Mouse (Mus musculus): Measurements from ENCODE around the gene Gigyf1.
A peak's percentile ranks its signal among the peaks of the same experiment; 100 is the strongest.

The Gigyf1 gene

DNA sequence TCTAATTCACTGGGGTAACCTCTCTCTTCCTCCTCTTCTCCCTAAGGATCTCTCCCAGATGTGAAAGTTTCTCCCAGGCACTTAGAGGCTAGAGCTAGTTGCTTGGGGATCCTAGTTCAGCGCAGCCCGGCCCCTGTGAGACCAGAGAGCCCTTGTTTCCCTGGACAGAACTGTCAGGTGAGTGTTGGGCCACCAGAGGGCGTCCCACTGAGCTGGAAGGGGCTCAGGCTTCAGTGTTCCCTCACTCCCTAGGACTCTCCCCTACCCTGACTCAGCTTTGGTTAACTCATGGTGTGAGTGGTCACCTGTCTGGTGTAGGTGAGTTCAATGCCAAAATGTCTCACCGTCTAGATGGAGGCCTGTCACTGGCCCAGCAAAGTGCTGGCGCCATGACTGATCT lies at the start of gene Gigyf1:
Gene Gigyf1, plus strand, starts transcription at position 113 of the 400 bp plus-strand sequence.
- no peak for DNase-seq (ENCODE audit: low spot score in 2 of 2)

DNA sequence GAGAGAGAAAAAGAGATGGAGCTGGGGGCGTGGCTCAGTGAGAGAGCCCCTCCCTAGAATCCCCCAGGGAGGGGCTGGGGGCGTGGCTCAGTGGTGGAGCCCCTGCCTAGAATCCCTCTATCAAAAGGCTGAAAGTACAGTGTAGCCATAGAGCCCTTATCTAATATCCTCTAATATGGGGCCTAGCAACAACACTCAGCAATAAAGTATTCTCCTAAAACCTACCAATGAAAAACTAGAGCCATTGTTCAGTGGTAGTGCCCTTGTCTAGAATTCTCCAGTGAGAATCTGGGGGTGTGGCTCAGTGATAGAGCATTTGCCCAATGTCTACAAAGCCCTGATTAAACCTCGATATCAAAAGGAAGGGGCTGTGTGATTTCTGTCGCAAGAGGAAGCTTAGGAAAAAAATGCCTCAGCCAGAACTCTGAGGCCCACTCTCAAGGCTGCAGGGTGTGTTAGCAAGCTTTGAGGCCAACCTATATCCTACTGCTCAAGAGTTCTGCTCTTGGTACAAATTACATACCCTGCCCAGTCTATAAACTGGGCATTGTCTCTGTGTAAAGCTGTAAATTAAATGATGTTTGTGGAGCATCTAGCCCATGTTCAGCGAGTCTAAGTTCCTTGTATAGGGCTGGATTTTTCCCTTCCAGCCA lies 46.0 kb upstream of the Gigyf1 start:
- no peak for DNase-seq (ENCODE audit: low spot score in 2 of 2)

DNA sequence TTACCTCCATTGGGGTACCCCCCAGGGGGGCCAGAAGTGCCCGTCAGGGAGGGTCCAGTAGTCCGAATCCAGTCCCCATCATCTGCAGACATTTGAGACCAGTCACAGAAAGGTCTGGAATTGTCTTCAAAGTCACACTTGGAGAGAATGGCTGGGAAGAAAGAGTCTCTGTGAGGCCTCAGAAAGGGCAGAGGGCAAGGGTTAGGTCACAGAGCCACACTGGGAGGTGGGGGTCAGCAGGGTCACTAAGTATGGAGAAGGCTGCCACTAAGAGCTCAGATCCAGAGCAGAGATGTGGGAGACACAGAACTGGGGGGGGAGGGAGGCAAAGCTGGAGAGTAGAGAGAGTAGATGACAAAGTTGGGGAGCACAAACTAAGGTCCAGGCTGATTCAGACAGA lies 44.0 kb upstream of the Gigyf1 start:
- DNase-seq (ENCODE audit: low spot score in 2 of 2): no peak

DNA sequence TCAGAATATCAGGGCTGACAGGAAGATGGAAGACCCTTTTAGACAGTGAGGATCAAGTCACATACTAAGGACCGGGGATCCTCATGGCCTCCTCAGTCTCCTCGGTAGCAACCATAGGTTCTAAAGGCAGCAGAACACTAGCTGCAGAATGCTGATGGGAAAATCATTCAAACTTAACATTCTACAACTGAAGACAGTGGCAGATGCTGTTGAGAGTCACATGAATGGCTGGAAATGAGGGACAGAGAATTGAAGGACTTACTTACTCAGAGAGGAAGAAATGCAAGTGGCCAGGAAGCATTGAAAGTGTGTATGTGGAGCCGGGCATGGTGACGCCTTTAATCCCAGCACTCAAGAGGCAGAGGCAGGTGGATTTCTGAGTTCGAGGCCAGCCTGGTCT lies 41.4 kb upstream of the Gigyf1 start, which contains the start of gene Zan:
Gene Zan, minus strand, starts transcription at position 101 of the 400 bp plus-strand sequence.
- DNase-seq (ENCODE audit: low spot score in 2 of 2): no peak

DNA sequence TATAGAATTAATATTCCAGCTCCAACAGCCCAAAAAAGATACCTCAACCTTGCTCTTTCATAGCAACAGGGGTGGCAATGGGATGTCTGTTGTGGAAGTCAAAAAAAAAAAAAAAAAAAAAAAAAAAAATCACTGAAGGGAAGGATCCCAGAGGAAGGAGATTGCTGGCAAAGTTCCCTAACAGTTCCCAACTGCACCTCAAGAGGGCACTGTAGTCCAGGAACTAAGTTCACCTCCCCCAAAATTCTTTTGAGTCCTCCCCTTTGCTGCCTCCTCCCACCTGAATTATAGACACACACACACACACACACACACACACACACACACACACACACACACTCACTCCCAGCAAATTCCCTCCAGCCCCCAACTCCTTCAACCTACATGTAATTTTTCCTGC lies 37.2 kb upstream of the Gigyf1 start:
- DNase-seq (ENCODE audit: low spot score in 2 of 2): peak; percentile 53 to 86

DNA sequence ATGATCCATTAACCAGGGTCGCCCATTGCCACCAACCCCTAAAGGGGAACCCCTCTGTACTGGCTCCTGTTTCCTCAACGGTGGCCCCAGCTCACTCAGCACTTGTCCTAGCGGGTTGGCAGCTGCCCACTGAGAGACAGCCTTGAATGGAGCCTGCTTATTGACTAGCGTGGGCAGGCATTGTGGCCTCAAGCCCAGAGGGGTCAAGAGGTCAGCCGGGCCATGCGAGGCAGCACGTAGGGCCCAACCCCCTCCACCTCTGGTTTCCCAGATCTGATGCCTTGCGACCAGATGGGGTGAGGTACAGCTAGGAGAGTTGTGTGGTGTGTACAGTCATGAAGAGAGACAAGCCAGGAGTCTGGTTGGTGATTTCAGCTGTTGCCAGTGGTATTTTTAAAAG lies 36.5 kb upstream of the Gigyf1 start:
- DNase-seq (ENCODE audit: low spot score in 2 of 2): no peak

DNA sequence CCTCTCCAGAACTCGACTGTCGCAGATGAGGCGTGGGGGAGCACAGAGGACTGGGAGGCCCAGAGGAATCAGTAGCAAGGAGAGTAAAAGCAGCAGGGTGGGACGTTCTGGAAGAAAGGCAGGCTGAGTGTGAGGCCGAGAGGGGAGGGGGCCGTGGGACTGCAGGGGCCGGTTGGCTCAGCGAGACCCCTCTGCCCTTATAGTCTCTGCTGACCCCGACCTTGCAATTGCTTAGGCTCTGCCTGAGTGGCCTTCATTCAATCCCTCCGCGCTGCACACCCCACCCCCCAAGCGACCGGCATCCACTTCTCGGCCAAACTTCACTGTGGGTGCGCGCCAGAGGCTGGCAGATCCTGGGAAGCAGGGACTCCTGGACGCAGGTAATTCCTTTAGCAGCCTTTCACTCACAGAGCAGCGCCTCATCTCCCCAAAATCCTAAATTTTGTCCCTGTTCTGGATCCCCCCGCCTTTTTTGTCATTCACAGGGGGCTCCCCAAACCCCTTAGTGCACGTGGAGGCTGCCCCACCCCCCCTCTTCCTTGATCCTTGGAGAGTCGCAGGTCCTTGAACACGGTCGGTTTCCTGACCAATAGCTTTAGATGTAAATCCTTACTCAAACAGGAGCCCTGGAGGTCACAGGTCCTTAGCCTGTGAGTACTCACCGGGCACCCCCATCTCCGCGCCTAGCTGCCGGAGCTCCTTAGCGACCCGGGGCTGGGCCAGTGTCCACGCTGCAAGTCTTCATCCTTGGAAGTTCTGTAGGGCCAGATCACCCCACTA lies 33.1 kb upstream of the Gigyf1 start:
- DNase-seq (ENCODE audit: low spot score in 2 of 2): no peak

DNA sequence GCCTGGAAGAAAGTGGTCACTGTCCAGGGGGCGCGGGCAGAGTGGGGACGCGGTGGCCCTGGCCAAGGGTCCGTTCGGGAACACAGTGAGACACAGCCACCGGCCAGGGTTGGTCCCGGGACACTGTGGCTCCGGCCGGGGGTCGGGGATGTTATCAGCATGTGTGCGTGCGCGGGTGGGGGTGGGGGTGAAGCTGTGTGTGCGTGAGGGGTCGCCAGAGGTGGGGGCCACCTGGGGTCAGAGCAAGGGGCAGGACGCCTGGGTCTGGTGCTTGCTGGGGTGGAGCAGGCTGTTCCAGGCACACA lies 32.5 kb upstream of the Gigyf1 start:
- DNase-seq (ENCODE audit: low spot score in 2 of 2): no peak

DNA sequence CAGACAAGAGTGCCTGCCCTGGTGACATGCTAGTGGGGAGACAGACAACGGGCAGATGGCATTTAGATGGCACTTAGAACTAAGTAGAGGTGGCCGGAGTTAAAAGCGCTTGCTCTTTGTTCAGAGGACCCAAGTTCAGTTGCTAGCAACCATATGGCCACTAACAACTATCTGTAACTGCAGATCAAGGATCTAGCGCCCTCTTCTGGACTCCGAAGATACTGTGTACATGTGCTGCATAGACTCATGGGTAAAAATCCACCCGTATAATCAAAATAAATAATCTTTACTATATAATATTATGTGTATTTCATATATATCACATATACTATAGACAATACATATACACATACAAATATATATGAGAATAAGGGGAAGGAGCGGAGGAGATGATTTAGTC lies 30.7 kb upstream of the Gigyf1 start:
- DNase-seq (ENCODE audit: low spot score in 2 of 2): no peak

DNA sequence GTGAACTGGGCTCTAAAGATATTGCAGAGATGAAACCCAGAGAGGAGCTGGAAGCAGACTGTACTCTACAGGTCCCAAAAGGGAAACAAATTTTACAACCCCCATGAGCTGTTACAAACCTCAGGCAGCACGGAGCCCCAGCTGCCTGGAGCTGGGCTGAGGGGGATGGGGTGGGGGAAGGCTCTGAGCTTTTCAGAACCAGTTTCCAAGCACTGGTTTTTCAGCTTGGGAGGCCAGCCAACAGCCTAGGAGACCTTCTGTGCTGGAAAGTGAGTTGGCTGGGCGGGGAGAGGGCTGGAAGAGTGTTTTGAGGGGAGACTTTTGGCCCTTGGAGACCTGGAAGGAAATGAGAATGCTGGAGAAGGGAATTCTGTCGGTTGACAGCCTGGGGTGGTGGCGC lies 26.8 kb upstream of the Gigyf1 start:
- DNase-seq (ENCODE audit: low spot score in 2 of 2): peak in 1 of 2 experiments; percentile 36

DNA sequence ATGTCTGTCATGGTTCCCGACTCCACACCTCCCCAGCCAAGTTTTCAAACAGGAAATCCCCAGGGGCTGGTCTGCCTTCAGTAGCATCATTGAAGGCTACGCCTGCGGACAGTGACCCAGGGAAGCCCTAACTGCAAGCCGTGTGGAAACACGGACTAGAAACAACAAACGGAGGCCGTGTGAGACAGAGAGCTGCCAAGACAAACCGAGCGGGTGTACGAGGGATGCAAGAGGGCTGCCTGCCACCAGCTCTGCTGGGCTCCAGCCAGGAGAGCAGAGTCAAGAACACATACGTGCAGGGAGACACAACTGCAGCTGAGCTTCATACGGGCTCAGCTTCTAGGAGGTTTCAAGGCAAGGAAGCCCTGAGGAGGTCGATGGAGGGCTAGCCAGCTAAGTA lies 24.5 kb upstream of the Gigyf1 start:
- no peak for DNase-seq (ENCODE audit: low spot score in 2 of 2)

DNA sequence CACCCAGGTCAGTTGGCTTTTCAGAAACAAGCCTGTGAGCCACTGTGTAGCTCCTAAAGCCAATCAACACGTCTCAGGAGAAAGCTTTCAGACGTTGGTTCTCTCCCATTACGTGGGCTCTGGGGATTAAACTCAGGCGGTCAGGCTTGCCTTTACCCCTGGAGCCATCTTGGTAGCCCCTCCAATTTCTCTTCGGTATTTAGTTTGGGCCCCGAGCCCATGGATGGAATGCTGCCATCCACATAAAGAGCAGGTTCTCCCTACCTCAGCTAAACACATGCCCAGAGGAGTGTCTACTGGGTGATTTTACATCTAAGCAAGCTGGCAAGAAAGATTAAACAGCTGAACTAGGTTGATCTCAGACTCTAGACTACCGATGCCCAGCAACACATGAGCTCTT lies 18.2 kb upstream of the Gigyf1 start:
- no peak for DNase-seq (ENCODE audit: low spot score in 2 of 2)

DNA sequence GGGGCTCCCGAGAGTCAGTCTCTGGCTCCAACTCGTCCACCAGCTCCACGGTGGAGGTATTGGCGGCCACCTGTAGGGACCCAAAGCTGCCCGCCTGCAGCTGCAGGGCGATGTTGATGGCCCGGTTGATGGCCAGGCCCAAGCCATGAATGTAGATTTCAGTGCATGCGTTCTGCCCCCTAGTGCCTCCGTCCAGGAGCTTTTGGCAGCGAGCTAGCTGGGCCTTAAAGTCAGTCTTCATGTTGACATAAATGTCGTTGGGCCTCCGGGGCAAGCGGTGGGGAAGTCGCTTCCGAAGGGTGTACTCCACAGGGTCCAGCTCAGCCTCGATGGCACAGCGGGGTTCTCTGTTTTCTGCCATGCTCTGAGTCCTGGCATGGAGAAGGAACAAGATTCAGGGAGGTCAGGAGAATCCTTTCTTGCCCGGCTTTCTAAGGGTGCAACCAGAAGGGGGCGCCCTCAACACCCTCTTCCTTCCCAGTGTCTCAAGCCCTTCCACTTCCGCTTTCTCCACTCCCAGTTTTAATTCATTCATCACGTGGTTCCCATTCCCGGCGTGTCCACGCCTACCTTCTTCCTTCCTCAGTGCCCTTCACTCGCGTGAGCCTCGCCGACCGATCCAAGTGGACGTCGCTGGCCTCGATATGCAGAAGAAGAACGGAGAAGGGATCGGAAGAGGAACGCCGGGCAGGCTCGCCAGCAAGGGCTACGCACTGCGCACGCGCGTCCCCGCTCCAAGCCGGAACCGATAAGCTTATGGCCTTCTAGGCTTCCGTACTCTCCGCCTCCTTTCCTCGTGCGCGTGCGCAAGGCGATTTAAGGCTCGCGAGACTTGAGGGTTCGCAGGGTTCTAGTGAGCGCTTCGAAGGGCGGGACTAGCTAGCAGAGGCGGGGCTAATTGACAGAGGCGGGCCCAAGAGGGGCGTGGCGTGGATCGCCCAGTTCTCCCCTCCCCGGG lies 16.4 kb upstream of the Gigyf1 start, which contains the start of gene Pop7:
Gene Pop7, minus strand, starts transcription at position 810 of the 958 bp plus-strand sequence.
- peak; percentile 98 to 99 for DNase-seq (ENCODE audit: low spot score in 2 of 2)

DNA sequence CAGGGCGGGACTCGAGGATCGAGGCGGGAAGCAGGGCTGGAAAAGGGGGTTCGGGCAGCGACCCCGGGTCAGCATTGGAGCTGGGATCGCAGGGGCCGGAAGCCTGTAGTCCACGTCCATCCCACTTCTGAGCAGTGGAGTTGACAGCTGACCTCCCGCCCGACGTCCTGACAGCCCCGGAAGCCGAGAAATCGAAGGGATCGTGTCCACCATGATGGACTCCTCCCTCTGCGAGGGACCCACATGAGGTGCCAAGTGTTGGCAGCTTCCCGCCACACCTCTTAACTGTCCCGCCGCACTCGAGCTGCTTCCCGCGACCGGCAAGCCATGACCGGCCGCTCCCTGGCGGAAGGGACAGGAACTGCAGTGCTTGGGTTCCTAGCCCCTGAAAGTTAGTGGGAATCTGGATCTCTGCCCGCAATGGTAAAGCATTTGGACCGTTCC lies 15.7 kb upstream of the Gigyf1 start:
- DNase-seq (ENCODE audit: low spot score in 2 of 2): peak; percentile 76 to 89

DNA sequence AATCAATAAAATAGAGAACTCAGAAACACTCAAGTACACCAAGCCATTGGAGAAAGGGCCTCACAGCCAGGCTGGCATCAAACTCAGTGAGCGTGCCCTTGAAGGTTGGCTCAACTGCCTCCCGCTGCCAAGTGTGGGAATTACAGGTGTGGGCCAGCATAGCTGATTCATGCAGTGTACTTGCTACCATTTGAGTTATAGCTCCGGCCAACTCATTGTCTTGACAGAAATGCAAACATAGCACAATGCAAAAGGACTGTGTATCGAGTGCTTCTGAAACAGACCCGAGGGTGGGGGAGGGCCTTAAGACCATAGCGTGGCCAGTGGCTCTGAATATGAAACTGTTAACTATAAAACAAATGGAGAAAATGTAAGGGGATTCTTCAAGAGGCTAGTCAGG lies 14.3 kb upstream of the Gigyf1 start:
- DNase-seq (ENCODE audit: low spot score in 2 of 2): no peak

DNA sequence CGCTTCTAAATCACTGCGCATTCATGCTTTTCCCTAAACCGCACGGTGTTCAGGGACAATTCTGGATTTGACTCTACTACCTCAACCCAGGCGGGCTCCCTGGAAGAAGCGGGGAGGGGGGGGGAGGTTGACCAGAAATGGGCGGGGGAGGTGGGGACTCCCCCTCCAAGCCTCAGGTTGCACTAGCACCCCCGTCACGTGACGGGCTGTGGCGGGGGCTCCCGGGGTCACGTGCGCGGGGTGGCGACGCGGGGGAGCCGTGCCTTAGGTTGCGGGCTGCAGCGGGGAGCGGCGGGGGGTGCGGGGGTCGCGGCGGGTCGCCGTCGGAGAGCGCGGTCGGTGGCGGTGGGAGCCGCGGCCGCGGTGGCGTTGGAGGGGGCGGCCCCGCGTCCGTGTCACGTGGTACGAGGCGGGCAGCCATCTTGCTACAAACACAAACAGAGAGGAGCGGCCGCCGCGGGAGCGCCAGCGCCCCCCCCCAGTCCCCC lies 8.3 kb upstream of the Gigyf1 start:
- peak; percentile 66 to 80 for DNase-seq (ENCODE audit: low spot score in 2 of 2)

DNA sequence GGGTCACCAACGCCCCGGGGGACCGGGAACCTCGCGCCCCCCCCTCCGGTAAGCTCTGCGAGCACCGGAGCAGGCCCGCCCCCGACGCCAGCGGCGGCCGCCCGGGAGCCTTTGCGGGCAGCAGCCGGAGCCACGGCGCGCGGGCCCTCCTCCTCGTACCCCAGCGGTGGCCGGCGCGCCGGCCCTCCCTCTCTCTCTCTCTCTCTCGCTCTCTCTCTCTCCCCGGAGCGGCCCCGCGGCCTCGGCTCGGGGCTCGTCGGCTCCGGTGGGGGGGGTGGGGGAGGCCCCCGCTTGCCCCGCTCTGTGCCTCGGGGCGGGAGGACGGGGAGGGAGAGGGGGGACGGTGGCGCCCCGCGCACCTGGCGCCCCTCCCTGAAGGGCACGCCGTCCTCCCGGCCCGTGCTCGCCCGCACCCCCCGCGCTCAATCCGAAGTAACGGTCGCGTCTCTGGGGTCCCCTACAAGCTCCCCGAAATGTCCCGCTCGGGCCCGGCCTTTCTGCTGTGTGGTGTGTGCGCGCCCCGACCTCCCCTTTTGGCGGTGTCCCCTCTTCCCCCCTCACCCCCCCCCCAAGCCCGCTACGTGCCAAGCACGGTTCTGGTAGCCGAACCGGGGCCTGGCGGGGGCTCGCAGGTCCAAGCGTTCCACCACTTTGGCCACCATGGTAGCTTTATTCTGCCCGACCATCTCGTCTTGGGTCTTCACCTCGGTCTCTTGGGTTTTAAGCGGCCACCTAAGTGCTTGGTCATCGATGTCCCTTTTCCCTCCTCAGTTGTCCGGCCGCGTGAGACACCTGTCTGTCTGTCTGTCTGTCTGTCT lies 7.6 kb upstream of the Gigyf1 start:
- no peak for DNase-seq (ENCODE audit: low spot score in 2 of 2)

DNA sequence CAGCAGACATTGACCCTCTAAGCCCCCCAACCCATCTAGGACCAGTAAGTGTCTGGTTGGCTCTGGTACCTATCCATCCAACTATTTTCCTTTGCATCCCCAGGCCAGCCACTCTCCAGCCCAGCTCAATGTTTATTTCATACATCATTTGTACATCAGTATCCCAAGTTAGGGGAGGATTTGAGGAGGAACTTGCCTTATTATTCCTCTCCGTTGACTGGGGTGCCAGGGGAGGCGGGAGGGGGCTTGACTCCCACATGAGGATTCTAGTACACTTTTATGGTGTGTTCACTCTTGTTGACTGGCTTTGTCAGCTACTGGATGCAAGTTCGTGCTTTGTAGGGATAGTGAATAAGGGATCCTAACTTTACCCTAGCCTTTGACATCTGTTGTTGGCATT lies 6.6 kb upstream of the Gigyf1 start:
- DNase-seq (ENCODE audit: low spot score in 2 of 2): no peak

DNA sequence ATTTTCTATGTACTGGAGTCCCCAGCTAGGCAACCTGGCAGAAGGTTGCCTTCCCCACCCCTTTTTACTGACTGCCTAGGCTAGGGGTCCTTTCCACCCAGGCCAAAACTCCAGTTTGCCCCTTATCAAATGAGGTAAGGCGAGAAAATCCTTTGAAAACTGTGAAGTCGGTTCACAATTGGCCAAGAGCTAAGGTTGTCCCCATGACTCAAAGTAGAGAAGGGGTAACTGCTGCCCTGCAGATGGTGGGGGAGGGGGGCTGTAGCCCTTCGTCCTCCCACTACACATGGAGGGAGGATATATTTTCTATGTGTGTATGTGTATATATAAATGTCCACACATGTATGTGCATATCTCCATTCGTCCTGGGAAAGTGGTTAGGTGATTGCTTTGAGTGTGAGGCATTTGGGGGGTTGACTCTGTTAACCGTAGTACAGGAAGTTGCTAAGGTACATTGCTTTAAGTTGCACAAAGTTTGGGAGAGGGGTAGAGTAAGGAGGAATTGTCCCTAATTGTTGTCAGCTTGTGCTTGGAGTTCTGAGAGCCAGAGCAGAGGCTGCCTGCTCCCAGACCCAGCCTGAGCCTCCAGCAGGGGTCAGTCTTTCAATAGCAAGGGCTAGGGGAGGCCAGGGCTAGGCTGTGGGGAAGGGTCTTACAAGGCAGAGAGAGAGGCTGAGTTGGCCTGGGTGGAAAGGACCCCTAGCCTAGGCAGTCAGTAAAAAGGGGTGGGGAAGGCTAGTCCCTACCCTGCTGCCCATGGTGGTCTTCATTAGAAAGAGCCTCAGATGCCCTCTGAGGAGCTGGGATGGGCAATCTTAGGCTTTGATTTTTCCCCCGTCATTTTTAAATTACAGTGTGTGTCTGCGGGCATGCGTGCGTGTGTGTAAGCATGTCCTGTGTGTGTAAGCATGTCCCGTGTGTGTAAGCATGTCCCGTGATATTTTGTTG lies 5.2 kb upstream of the Gigyf1 start:
- DNase-seq (ENCODE audit: low spot score in 2 of 2): no peak
